Mouse (Mus musculus) adrenal gland, adult 18-20 months (tissue): ENCODE data around the gene Sae1. TPM values are rescaled to one million over a fixed set of nuclear protein-coding genes. Genes with fewer than 3 reads are reported as not detected.

ENCODE experiments used
- DNase-seq, 2 experiments: peaks; one replicate each; pipeline ENCODE4 v3.0.0; 2021 to 2022; ENCODE audit warnings: low spot score in 2 of 2
- total RNA-seq, 2 experiments: library from RNA; stranded (reverse); gene quantifications; 1 replicate in 1 of 2; 2 replicates in 1 of 2; pipeline ENCODE4 v1.2.3; 2021

Gene Sae1
- total RNA-seq, 2 experiments from 2014 or later: 57.0 to 61.8 TPM

GRCm38 (mm10) chr7:16285450-16286025 is 102.1 kb downstream of the Sae1 start:
- DNase-seq: peak; percentile 59 to 61

- DNase-seq: no peak
Measured at GRCm38 (mm10) chr7:16284904-16285303, 102.7 kb downstream of the Sae1 start.

GRCm38 (mm10) chr7:16284001-16284400 is 103.6 kb downstream of the Sae1 start:
- no peak for DNase-seq

- no peak for DNase-seq
Measured at GRCm38 (mm10) chr7:16282334-16282733, 105.3 kb downstream of the Sae1 start.

GRCm38 (mm10) chr7:16280721-16281120 is 106.9 kb downstream of the Sae1 start:
- no peak for DNase-seq

GRCm38 (mm10) chr7:16274922-16275890 is 112.4 kb downstream of the Sae1 start:
- DNase-seq: no peak

GRCm38 (mm10) chr7:16273766-16274140 is 113.9 kb downstream of the Sae1 start:
- DNase-seq: peak in 1 of 2 experiments; percentile 74

GRCm38 (mm10) chr7:16273081-16273765 is 114.4 kb downstream of the Sae1 start, which contains the start of gene Inafm1:
Gene Inafm1 (minus strand): TSS chr7:16273617.
- DNase-seq: peak; percentile 76 to 80

- DNase-seq: peak; percentile 68 to 75
Measured at GRCm38 (mm10) chr7:16272681-16273080, 114.9 kb downstream of the Sae1 start.

GRCm38 (mm10) chr7:16271139-16271538 is 116.5 kb downstream of the Sae1 start:
- no peak for DNase-seq

Other genes with a start within 250 kb of the Sae1 start
- 10 to 100 TPM; 12.1 to 14.3 TPM for gene Meis3, start 212.7 kb downstream of the Sae1 start, total RNA-seq
- gene Dhx34, start 165.8 kb downstream of the Sae1 start, total RNA-seq: 10 to 100 TPM; 10.8 to 11.4 TPM
- under 1 TPM; 0.46 to 0.83 TPM for gene C5ar2, start 143.7 kb downstream of the Sae1 start, total RNA-seq
- gene C5ar1, start 128.3 kb downstream of the Sae1 start, total RNA-seq: 10 to 100 TPM in 1 of 2 experiments, 1 to 10 TPM in 1; 7.0 to 13.1 TPM
- gene Inafm1, start 114.2 kb downstream of the Sae1 start, total RNA-seq: 10 to 100 TPM; 21.1 to 21.8 TPM
- gene Ccdc9, start 101.0 kb downstream of the Sae1 start, total RNA-seq: 10 to 100 TPM; 52.2 to 59.2 TPM
- gene Bbc3, start 79.4 kb downstream of the Sae1 start, total RNA-seq: 1 to 10 TPM; 5.2 to 6.0 TPM
- gene Zc3h4, start 13.1 kb upstream of the Sae1 start, total RNA-seq: 10 to 100 TPM; 32.8 to 39.4 TPM
- 10 to 100 TPM; 60.1 to 61.7 TPM for gene Tmem160, start 65.0 kb upstream of the Sae1 start, total RNA-seq
- gene Npas1, start 89.9 kb upstream of the Sae1 start, total RNA-seq: not detected
- 10 to 100 TPM; 54.3 to 63.1 TPM for gene Arhgap35, start 227.2 kb upstream of the Sae1 start, total RNA-seq